Mouse (Mus musculus) adrenal gland, adult (tissue): ENCODE results near the gene Dao.

Experiments
- DNase-seq, 2 experiments: peaks; one replicate each; pipeline ENCODE4 v3.0.0; 2022 to 2023; ENCODE audit warnings: low spot score in 1 of 2; ENCODE audit not compliant: inconsistent age in 2 of 2

The Dao gene

DNA sequence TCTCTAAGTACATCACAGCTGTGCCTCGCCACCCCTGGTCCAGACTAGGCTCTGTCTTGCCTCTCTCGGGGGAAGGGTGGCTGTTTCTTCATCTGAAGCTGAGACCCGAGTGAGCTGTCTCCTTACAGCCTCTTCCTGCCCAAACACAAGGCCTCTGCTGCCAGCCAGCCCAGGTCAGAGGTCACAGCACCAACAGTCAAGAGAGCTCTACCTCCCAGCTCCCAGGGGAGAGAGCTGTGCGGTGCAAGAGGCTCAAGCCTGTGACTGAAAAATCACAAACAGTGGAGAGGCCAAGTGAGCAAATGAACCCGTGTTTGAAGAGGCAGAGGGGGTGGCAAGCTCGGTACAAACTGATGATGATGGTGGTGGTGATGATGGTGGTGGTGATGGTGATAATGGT lies 63.1 kb downstream of the Dao start:
- DNase-seq: no peak

DNA sequence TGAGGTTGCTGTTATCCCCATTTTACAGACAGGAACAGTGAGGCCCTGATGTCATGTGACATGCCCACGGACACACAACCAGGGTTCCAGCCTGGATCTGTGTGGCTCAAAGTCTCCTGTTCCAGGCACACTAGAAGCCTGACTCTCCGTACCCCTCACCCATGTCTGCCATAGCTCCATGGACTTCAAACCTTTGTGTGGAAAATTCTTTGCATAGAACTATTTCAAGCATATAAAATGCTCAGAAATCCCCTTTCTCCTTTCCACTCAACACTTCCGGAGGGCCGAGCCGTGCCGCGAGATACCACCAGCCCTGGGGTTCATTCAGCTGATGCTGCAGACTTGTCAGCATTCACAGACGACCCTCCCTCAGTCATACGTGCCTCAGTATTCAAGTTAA lies 64.0 kb downstream of the Dao start:
- DNase-seq: no peak

GRCm38 (mm10) chr5:114067982-114068381 lies 64.5 kb downstream of the Dao start:
- DNase-seq: no peak

DNA sequence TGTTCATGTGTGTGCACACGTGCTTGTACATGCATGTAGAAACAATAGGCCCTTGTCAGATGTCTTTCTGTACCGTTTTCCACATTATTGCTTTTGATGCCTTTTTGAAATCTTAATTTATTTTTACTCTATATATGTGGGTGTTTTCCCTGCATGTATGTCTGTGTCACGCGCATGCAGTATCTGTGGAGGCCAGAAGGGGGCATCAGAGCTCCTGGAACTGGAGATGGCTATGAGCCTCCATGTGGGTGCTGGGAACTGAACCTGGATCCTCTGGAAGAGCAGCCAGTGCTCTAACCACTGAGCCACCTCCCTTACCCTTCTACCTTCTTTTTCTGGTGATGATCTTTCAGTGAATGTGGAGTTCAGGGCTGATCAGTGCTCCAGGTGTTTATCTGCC lies 67.4 kb downstream of the Dao start:
- no peak for DNase-seq

- no peak for DNase-seq
These were observed 68.8 kb downstream of the Dao start for GRCm38 (mm10) chr5:114072262-114072661.
